ENCODE assay signal across 9 mouse cellular contexts in the genomic region with DNA sequence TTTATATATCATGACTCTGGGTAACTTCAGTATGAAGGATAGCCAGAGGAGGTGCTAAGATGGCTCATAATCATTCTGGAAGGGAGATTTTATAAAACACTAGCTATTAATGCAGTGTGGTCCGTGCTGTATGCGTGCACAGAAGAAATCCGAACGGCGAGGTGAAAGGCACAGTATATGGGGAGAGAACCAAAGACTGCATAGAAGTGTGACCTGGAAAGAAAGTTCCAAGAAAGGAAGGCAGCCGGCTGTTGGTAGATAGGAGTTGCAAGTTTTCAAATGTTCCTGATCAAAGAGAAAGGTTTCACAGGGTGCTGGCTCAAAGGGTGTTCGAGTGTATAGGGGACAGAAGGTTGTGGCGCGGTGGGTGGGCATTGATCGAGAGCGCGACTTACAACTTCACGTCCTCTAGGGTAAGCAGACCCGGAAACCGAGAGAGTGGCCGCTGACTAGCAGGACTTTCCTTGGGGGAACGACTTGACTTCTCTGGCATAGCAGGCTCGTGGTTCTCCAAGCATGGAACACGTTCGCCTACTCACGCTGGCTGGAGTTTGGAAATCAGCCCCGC. TPM values are rescaled to one million over a fixed set of nuclear protein-coding genes. Genes with fewer than 3 reads are reported as not detected.
A peak's percentile ranks its signal among the peaks of the same experiment; 100 is the strongest.
DNase-seq lines count a peak whose midpoint lies in the region; ATAC-seq and TF ChIP-seq lines count a peak whose summit lies in the region.
"Had no signal": no experiment of that assay in that cellular context is flagged by ENCODE, and none has a peak within 500 bp of the region (broad histone marks: within the 10 kb centered on the region; RNA-seq: fewer than 3 reads in every experiment).

No protein-coding gene starts in this region.

- TF ChIP-seq POLR2A in MEL (IDR thresholded peaks at IDR 0.05; ENCODE audit: control insufficient read depth in 1 of 2, insufficient read depth in 1 of 2, low read depth in 1 of 2, low read length in 2 of 2, poor library complexity in 1 of 2) = no peak; a peak in 1 of 4 replicates

- 0 out of 2 replicates have a peak, but pooled peaks cover 2% of the 10 kb centered on the region for H3K4me1 ChIP-seq in heart, embryonic 15.5 days (replicated peaks)
- H3K4me1 ChIP-seq in MEL (ENCODE audit: control insufficient read depth in 1 of 2, insufficient read depth in 2 of 2, low read length in 2 of 2) = peaks cover 0 to 4% of the 10 kb centered on the region in 2 experiments; a peak in 1 of 4 replicates
- H3K4me1 ChIP-seq in hindbrain, embryonic 11.5 days (replicated peaks; ENCODE audit: control insufficient read depth, insufficient read depth, low read length) = no peaks in the 10 kb centered on the region

- no peaks in the 10 kb centered on the region for H3K9me3 ChIP-seq in heart, embryonic 15.5 days (replicated peaks)
- H3K9me3 ChIP-seq in MEL (replicated peaks; ENCODE audit: insufficient read depth, low read length) = no peaks in the 10 kb centered on the region
- no peaks in the 10 kb centered on the region for H3K9me3 ChIP-seq in hindbrain, embryonic 11.5 days (ENCODE audit: control insufficient read depth, low read length)

- no peak for TF ChIP-seq RAD21 in MEL (IDR thresholded peaks at IDR 0.05; ENCODE audit: low read depth, low read length)

- TF ChIP-seq EP300 in MEL (IDR thresholded peaks at IDR 0.05; ENCODE audit: low read depth in 1 of 2, low read length in 2 of 2) = no peak

- peak overlapping the region; percentile 70 for H3K4me2 ChIP-seq in heart, embryonic 15.5 days
- H3K4me2 ChIP-seq in hindbrain, embryonic 11.5 days (replicated peaks; ENCODE audit: low read depth, low read length) = peak overlapping the region; percentile 30

- no peak for TF ChIP-seq CTCF in MEL (IDR thresholded peaks at IDR 0.05 in 2 of 3, conservative IDR thresholded peaks at IDR 0.05 in 1 of 3; ENCODE audit: control insufficient read depth in 1 of 3, insufficient read depth in 1 of 3, low read depth in 2 of 3, low read length in 3 of 3, poor library complexity in 1 of 3, severe bottlenecking in 1 of 3)

- 15% methylated on average over 22 of the region's 22 CpGs for WGBS in heart, embryonic 15.5 days
- WGBS in hindbrain, embryonic 11.5 days = 19% methylated on average over 22 of the region's 22 CpGs

- no peak for DNase-seq in heart, adult 11 months
- no peak for DNase-seq in MEL (ENCODE audit: low read depth, low spot score)
- no peak for DNase-seq in hindbrain, embryonic 11.5 days (ENCODE audit: low spot score)
- no peak for DNase-seq in adrenal gland, postnatal 10 days
- DNase-seq in thymus, postnatal 14 days = no peak
- no peak for DNase-seq in cerebellum, postnatal 10 days

- H3K4me3 ChIP-seq in heart, embryonic 15.5 days = peak overlapping the region; percentile 71
- peak overlapping the region; percentile 58 to 80 for H3K4me3 ChIP-seq in MEL (ENCODE audit: control insufficient read depth in 1 of 2, insufficient read depth in 1 of 2, low read depth in 2 of 2, low read length in 2 of 2)
- H3K4me3 ChIP-seq in hindbrain, embryonic 11.5 days (ENCODE audit: low read depth, low read length) = peak overlapping the region; percentile 57

- H3K27ac ChIP-seq in heart, embryonic 15.5 days = no peak overlapping the region
- H3K27ac ChIP-seq in MEL (ENCODE audit: control insufficient read depth, low read depth, low read length) = peak overlapping the region; percentile 5; the same call in 1 of the 2 replicates
- no peak overlapping the region for H3K27ac ChIP-seq in hindbrain, embryonic 11.5 days (ENCODE audit: low read depth, low read length)

- peak overlapping the region; percentile 47 for H3K9ac ChIP-seq in heart, embryonic 15.5 days
- H3K9ac ChIP-seq in MEL (ENCODE audit: control insufficient read depth, low read depth, low read length, poor library complexity, severe bottlenecking) = peak overlapping the region; percentile 63
- H3K9ac ChIP-seq in hindbrain, embryonic 11.5 days (ENCODE audit: low read depth, low read length) = no peak overlapping the region

- no peaks in the 10 kb centered on the region for H3K27me3 ChIP-seq in heart, embryonic 15.5 days
- no peaks in the 10 kb centered on the region for H3K27me3 ChIP-seq in MEL (ENCODE audit: control insufficient read depth in 1 of 2, insufficient read depth in 2 of 2, low read length in 2 of 2)
- H3K27me3 ChIP-seq in hindbrain, embryonic 11.5 days (ENCODE audit: control insufficient read depth, insufficient read depth, low read length) = no peaks in the 10 kb centered on the region

- ATAC-seq in heart, embryonic 15.5 days (replicated peaks; ENCODE audit: insufficient number of reproducible peaks, insufficient read depth, low FRiP score, low read depth) = peak; percentile 22; the same call in 1 of the 2 replicates
- peak; percentile 82 for ATAC-seq in hindbrain, embryonic 11.5 days (ENCODE audit: low FRiP score)
- peak; percentile 64 for ATAC-seq in megakaryocyte-erythroid progenitor cell, adult 5-6 weeks (replicated peaks; ENCODE audit: low FRiP score, low TSS enrichment, poor library complexity, severe bottlenecking)

- H3K36me3 ChIP-seq in heart, embryonic 15.5 days = peaks cover 4% of the 10 kb centered on the region; the same call in 1 of the 2 replicates
- peaks cover 2 to 15% of the 10 kb centered on the region in 2 experiments; a peak in 3 of 4 replicates for H3K36me3 ChIP-seq in MEL (ENCODE audit: control insufficient read depth in 1 of 2, insufficient read depth in 2 of 2, low read length in 2 of 2)
- H3K36me3 ChIP-seq in hindbrain, embryonic 11.5 days (ENCODE audit: control insufficient read depth, insufficient read depth, low read length) = no peaks in the 10 kb centered on the region

- peaks cover 6% of the 10 kb centered on the region for H3K79me2 ChIP-seq in MEL (ENCODE audit: control insufficient read depth, insufficient read depth, low read length, poor library complexity)

TF ChIP-seq in MEL, 35 proteins besides CTCF, POLR2A, EP300 and RAD21:
- no peak for TF ChIP-seq NELFE (IDR thresholded peaks at IDR 0.05; ENCODE audit: low read depth, low read length)
- TF ChIP-seq ELF1 (IDR thresholded peaks at IDR 0.05; ENCODE audit: low read depth, low read length) = no peak

RNA-seq across cellular contexts. Expression of a gene that starts 0.5 kb away (rescaled TPM):
- 25.0 and 25.1 TPM in 2 replicates for polyA plus RNA-seq in heart, embryonic 15.5 days (2015; fragmentation: Nextera tagmentation; extraction: Ambion mirVana)
- 77.8 and 79.4 TPM in 2 replicates for total RNA-seq in MEL (2012; rRNA removed)
- polyA plus RNA-seq in MEL (2012; ENCODE audit: insufficient read depth in 1 of 2, insufficient read length in 2 of 2, low read depth in 1 of 2, low replicate concordance in 2 of 2, missing spikeins in 1 of 2) = 10 to 100 TPM in 1 of 2 experiments, not detected in 1; 92.1 TPM
- polyA plus RNA-seq in hindbrain, embryonic 11.5 days (2014; fragmentation: Nextera tagmentation; extraction: Ambion mirVana) = 42.0 and 45.0 TPM in 2 replicates
- 64.3 and 66.7 TPM in 2 replicates for total RNA-seq in megakaryocyte-erythroid progenitor cell, adult 5-6 weeks (2014; fragmentation: Nextera tagmentation)
- 101 and 106 TPM in 2 replicates for total RNA-seq in megakaryocyte-erythroid progenitor cell, adult 5-6 weeks (2017)
- total RNA-seq in adrenal gland, postnatal 10 days (2021) = 10 to 100 TPM; 67.9 to 75.1 TPM

RNA-seq across cellular contexts. Expression of a gene that starts 31.1 kb away (rescaled TPM):
- polyA plus RNA-seq in heart, embryonic 15.5 days (2015; fragmentation: Nextera tagmentation; extraction: Ambion mirVana) = not detected in 2 replicates
- not detected in 2 replicates for total RNA-seq in MEL (2012; rRNA removed)
- polyA plus RNA-seq in MEL (2012; ENCODE audit: insufficient read depth in 1 of 2, insufficient read length in 2 of 2, low read depth in 1 of 2, low replicate concordance in 2 of 2, missing spikeins in 1 of 2) = not detected
- not detected in 2 replicates for polyA plus RNA-seq in hindbrain, embryonic 11.5 days (2014; fragmentation: Nextera tagmentation; extraction: Ambion mirVana)
- not detected in 2 replicates for total RNA-seq in megakaryocyte-erythroid progenitor cell, adult 5-6 weeks (2014; fragmentation: Nextera tagmentation)
- not detected in 2 replicates for total RNA-seq in megakaryocyte-erythroid progenitor cell, adult 5-6 weeks (2017)
- total RNA-seq in adrenal gland, postnatal 10 days (2021) = not detected
- total RNA-seq: hematopoietic stem cell, adult 5-6 weeks had no signal

RNA-seq across cellular contexts. Expression of a gene that starts 51.1 kb away (rescaled TPM):
- polyA plus RNA-seq in heart, embryonic 15.5 days (2015; fragmentation: Nextera tagmentation; extraction: Ambion mirVana) = 0.10 and 0.25 TPM in 2 replicates
- 0.65 and 0.78 TPM in 2 replicates for total RNA-seq in MEL (2012; rRNA removed)
- under 1 TPM in 1 of 2 experiments, not detected in 1; 0.95 TPM for polyA plus RNA-seq in MEL (2012; ENCODE audit: insufficient read depth in 1 of 2, insufficient read length in 2 of 2, low read depth in 1 of 2, low replicate concordance in 2 of 2, missing spikeins in 1 of 2)
- polyA plus RNA-seq in hindbrain, embryonic 11.5 days (2014; fragmentation: Nextera tagmentation; extraction: Ambion mirVana) = 0.32 and 0.71 TPM in 2 replicates
- total RNA-seq in megakaryocyte-erythroid progenitor cell, adult 5-6 weeks (2014; fragmentation: Nextera tagmentation) = 2.1 and 2.3 TPM in 2 replicates
- 0.75 TPM in 1 of 2 replicates, not detected in the other for total RNA-seq in megakaryocyte-erythroid progenitor cell, adult 5-6 weeks (2017)
- 1 to 10 TPM in 1 of 2 experiments, under 1 TPM in 1; 0.33 to 1.2 TPM for total RNA-seq in adrenal gland, postnatal 10 days (2021)
- total RNA-seq: hematopoietic stem cell, adult 5-6 weeks had no signal

Comparison
In these comparisons a context has a peak if more than half of its experiments do, and no peak if none do; other contexts are left out.
1. ATAC-seq: peak in every context shown above with its lines; median percentile 82 in hindbrain, embryonic 11.5 days; 64 in megakaryocyte-erythroid progenitor cell, adult 5-6 weeks; 22 in heart, embryonic 15.5 days.